Mouse (Mus musculus) midbrain, embryonic 12.5 days (tissue): ENCODE measurements at regions not wholly inside any gene's neighbourhood (a gene's known extent, or its start where the extent isn't known, plus 50 kb on each side); places are given as distances from the start of the nearest gene placed in this dataset.

ENCODE experiments used
- ATAC-seq: fragments of 200-750 bp; cut with Nextera tagmentation; 2 replicates; pipeline ENCODE4 v1.8.0; 2017; ENCODE audit warnings: low read depth, moderate TSS enrichment, moderate library complexity; ENCODE audit not compliant: low FRiP score
- H3K27ac ChIP-seq: fragments of 300-500 bp; sonication (generic); replicated peaks from 2 replicates; pipeline ENCODE4 v1.5.1; 2016; ENCODE audit warnings: mild to moderate bottlenecking
- H3K27me3 ChIP-seq: fragments of 300-500 bp; sonication (generic); 2 replicates; pipeline ENCODE4 v1.6.1; 2016; ENCODE audit warnings: mild to moderate bottlenecking
- H3K36me3 ChIP-seq: fragments of 300-500 bp; sonication (generic); 2 replicates; pipeline ENCODE4 v1.6.1; 2016
- H3K4me1 ChIP-seq: fragments of 300-500 bp; sonication (generic); 2 replicates; pipeline ENCODE4 v1.6.1; 2016
- H3K4me2 ChIP-seq: fragments of 300-500 bp; sonication (generic); replicated peaks from 2 replicates; pipeline ENCODE4 v1.6.1; 2016; ENCODE audit warnings: mild to moderate bottlenecking, moderate library complexity
- H3K4me3 ChIP-seq: fragments of 300-500 bp; sonication (generic); 2 replicates; pipeline ENCODE4 v1.5.1; 2016; ENCODE audit warnings: mild to moderate bottlenecking
- H3K9ac ChIP-seq: fragments of 300-500 bp; sonication (generic); replicated peaks from 2 replicates; pipeline ENCODE4 v1.6.1; 2016; ENCODE audit warnings: mild to moderate bottlenecking, moderate library complexity
- H3K9me3 ChIP-seq: fragments of 300-500 bp; sonication (generic); 2 replicates; pipeline ENCODE4 v1.6.1; 2016; ENCODE audit warnings: mild to moderate bottlenecking
- WGBS: fragments of 180-500 bp; shearing (Covaris S2); methylation state at CpG from one replicate; pipeline ENCODE4 v1.1.7; 2016; 5-methylcytosine and 5-hydroxymethylcytosine counted together

GRCm38 (mm10) chr16:44625871-44626293 is 67.2 kb upstream of the Boc start:
- Histone ChIP-seq H3K27me3 (no peaks in the 10 kb centered on the region), H3K4me1 (peaks cover 10% of the 10 kb centered on the region), H3K27ac (no peak overlapping the region), H3K9me3 (no peaks in the 10 kb centered on the region), H3K4me3 (no peak overlapping the region), H3K9ac (no peak overlapping the region), H3K36me3 (no peaks in the 10 kb centered on the region), H3K4me2 (no peak overlapping the region)
- ATAC-seq, result no peak
- 80% methylated on average over 3 of the region's 3 CpGs for WGBS

- WGBS, result 47% methylated on average over 6 of the region's 6 CpGs
- 0 out of 2 replicates have a peak, but pooled peaks have one; percentile 16 for ATAC-seq
- no peak overlapping the region for H3K9ac ChIP-seq
- no peaks in the 10 kb centered on the region for H3K36me3 ChIP-seq
- no peak overlapping the region for H3K27ac ChIP-seq
- H3K27me3 ChIP-seq, result no peaks in the 10 kb centered on the region
- no peak overlapping the region for H3K4me3 ChIP-seq
- H3K4me1 ChIP-seq, result peaks cover 10% of the 10 kb centered on the region
- no peaks in the 10 kb centered on the region for H3K9me3 ChIP-seq
- H3K4me2 ChIP-seq, result no peak overlapping the region
Measured at GRCm38 (mm10) chr16:44625108-44625616, 66.5 kb upstream of the Boc start.

- H3K9me3 ChIP-seq, result no peaks in the 10 kb centered on the region
- no peaks in the 10 kb centered on the region for H3K36me3 ChIP-seq
- 93% methylated on average over 5 of the region's 5 CpGs for WGBS
- H3K9ac ChIP-seq, result no peak overlapping the region
- H3K4me2 ChIP-seq, result no peak overlapping the region
- ATAC-seq, result no peak
- peaks cover 13% of the 10 kb centered on the region for H3K4me1 ChIP-seq
- no peak overlapping the region for H3K4me3 ChIP-seq
- no peaks in the 10 kb centered on the region for H3K27me3 ChIP-seq
- H3K27ac ChIP-seq, result no peak overlapping the region
Measured at GRCm38 (mm10) chr16:44621573-44621972, 62.9 kb upstream of the Boc start.

- H3K9ac ChIP-seq, result no peak overlapping the region
- ATAC-seq, result no peak
- H3K27ac ChIP-seq, result no peak overlapping the region
- no peak overlapping the region for H3K4me2 ChIP-seq
- no peaks in the 10 kb centered on the region for H3K27me3 ChIP-seq
- H3K36me3 ChIP-seq, result no peaks in the 10 kb centered on the region
- H3K4me3 ChIP-seq, result no peak overlapping the region
- no peaks in the 10 kb centered on the region for H3K9me3 ChIP-seq
- 85% methylated on average over 2 of the region's 2 CpGs for WGBS
- peaks cover 20% of the 10 kb centered on the region for H3K4me1 ChIP-seq
Measured at GRCm38 (mm10) chr16:44620536-44620935, 61.8 kb upstream of the Boc start.

GRCm38 (mm10) chr16:44619476-44620103 is 60.9 kb upstream of the Boc start:
- Histone ChIP-seq H3K9ac (no peak overlapping the region), H3K4me2 (no peak overlapping the region), H3K27ac (no peak overlapping the region), H3K9me3 (no peaks in the 10 kb centered on the region), H3K4me3 (no peak overlapping the region), H3K27me3 (no peaks in the 10 kb centered on the region), H3K4me1 (peaks cover 14% of the 10 kb centered on the region), H3K36me3 (no peaks in the 10 kb centered on the region)
- WGBS, result 96% methylated on average over 4 of the region's 4 CpGs
- no peak for ATAC-seq

- H3K4me3 ChIP-seq, result no peak overlapping the region
- H3K9me3 ChIP-seq, result no peaks in the 10 kb centered on the region
- ATAC-seq, result no peak
- no peak overlapping the region for H3K27ac ChIP-seq
- H3K36me3 ChIP-seq, result no peaks in the 10 kb centered on the region
- no peak overlapping the region for H3K4me2 ChIP-seq
- peaks cover 17% of the 10 kb centered on the region for H3K4me1 ChIP-seq
- H3K27me3 ChIP-seq, result no peaks in the 10 kb centered on the region
- H3K9ac ChIP-seq, result no peak overlapping the region
- whole genome bisulfite sequencing, result 86% methylated on average over 6 of the region's 6 CpGs
Measured at GRCm38 (mm10) chr16:44617041-44617440, 58.3 kb upstream of the Boc start.

GRCm38 (mm10) chr16:44616376-44616775 is 57.7 kb upstream of the Boc start:
- no peak overlapping the region for H3K4me2 ChIP-seq
- no peak overlapping the region for H3K4me3 ChIP-seq
- no peaks in the 10 kb centered on the region for H3K36me3 ChIP-seq
- peaks cover 22% of the 10 kb centered on the region for H3K4me1 ChIP-seq
- 26% methylated on average over 5 of the region's 5 CpGs for whole genome bisulfite sequencing
- no peaks in the 10 kb centered on the region for H3K27me3 ChIP-seq
- H3K9ac ChIP-seq, result no peak overlapping the region
- H3K9me3 ChIP-seq, result no peaks in the 10 kb centered on the region
- ATAC-seq, result 0 out of 2 replicates have a peak, but pooled peaks have one; percentile 44
- H3K27ac ChIP-seq, result 0 out of 2 replicates have a peak overlapping the region, but pooled peaks have one; percentile 40

GRCm38 (mm10) chr16:44615878-44616206 is 57.1 kb upstream of the Boc start:
- no peak overlapping the region for H3K4me3 ChIP-seq
- H3K27ac ChIP-seq, result no peak overlapping the region
- no peak for ATAC-seq
- peaks cover 22% of the 10 kb centered on the region for H3K4me1 ChIP-seq
- no peaks in the 10 kb centered on the region for H3K9me3 ChIP-seq
- no peaks in the 10 kb centered on the region for H3K27me3 ChIP-seq
- no peak overlapping the region for H3K9ac ChIP-seq
- WGBS, result 55% methylated on average over 3 of the region's 3 CpGs
- no peak overlapping the region for H3K4me2 ChIP-seq
- no peaks in the 10 kb centered on the region for H3K36me3 ChIP-seq

- H3K4me2 ChIP-seq, result no peak overlapping the region
- WGBS, result 77% methylated on average over 9 of the region's 9 CpGs
Measured at GRCm38 (mm10) chr16:44615172-44615877, 56.6 kb upstream of the Boc start.

GRCm38 (mm10) chr16:44614235-44614634 is 55.5 kb upstream of the Boc start:
- Histone ChIP-seq H3K9ac (no peak overlapping the region), H3K27ac (no peak overlapping the region), H3K9me3 (no peaks in the 10 kb centered on the region), H3K4me2 (no peak overlapping the region), H3K36me3 (no peaks in the 10 kb centered on the region), H3K4me1 (peaks cover 22% of the 10 kb centered on the region), H3K27me3 (no peaks in the 10 kb centered on the region), H3K4me3 (no peak overlapping the region)
- WGBS, result 91% methylated on average over 5 of the region's 5 CpGs
- no peak for ATAC-seq

More at GRCm38 (mm10) chr16:44615172-44615877, 56.6 kb upstream of the Boc start:
- H3K36me3 ChIP-seq, result no peaks in the 10 kb centered on the region
- H3K4me3 ChIP-seq, result no peak overlapping the region
- H3K9me3 ChIP-seq, result no peaks in the 10 kb centered on the region
- H3K4me1 ChIP-seq, result peaks cover 22% of the 10 kb centered on the region
- H3K27ac ChIP-seq, result no peak overlapping the region
- no peak for ATAC-seq
- no peak overlapping the region for H3K9ac ChIP-seq
- no peaks in the 10 kb centered on the region for H3K27me3 ChIP-seq

GRCm38 (mm10) chr16:44612676-44613075 is 54.0 kb upstream of the Boc start:
- Histone ChIP-seq H3K27ac (no peak overlapping the region), H3K9me3 (no peaks in the 10 kb centered on the region), H3K4me1 (peaks cover 22% of the 10 kb centered on the region), H3K4me2 (no peak overlapping the region), H3K27me3 (no peaks in the 10 kb centered on the region), H3K4me3 (no peak overlapping the region), H3K9ac (no peak overlapping the region), H3K36me3 (no peaks in the 10 kb centered on the region)
- WGBS, result 70% methylated on average over 5 of the region's 5 CpGs
- peak; percentile 44; the same call in 1 of the 2 replicates for ATAC-seq

- H3K9ac ChIP-seq, result no peak overlapping the region
- H3K4me1 ChIP-seq, result peaks cover 19% of the 10 kb centered on the region
- no peak overlapping the region for H3K4me2 ChIP-seq
- no peaks in the 10 kb centered on the region for H3K27me3 ChIP-seq
- no peaks in the 10 kb centered on the region for H3K9me3 ChIP-seq
- no peak for ATAC-seq
- H3K36me3 ChIP-seq, result no peaks in the 10 kb centered on the region
- no peak overlapping the region for H3K4me3 ChIP-seq
- 88% methylated on average over 6 of the region's 6 CpGs for WGBS
- H3K27ac ChIP-seq, result no peak overlapping the region
Measured at GRCm38 (mm10) chr16:44611525-44611924, 52.8 kb upstream of the Boc start.
